Comparison of ENCODE assay signal across 22 mouse cellular contexts in genomic region chr17:87866165-87866564, GRCm38 (mm10). TPM values are rescaled to one million over a fixed set of nuclear protein-coding genes. Genes with fewer than 3 reads are reported as not detected.
DNase-seq lines count a peak whose midpoint lies in the region; ATAC-seq and TF ChIP-seq lines count a peak whose summit lies in the region.
"Had no signal": no experiment of that assay in that cellular context is flagged by ENCODE, and none has a peak within 500 bp of the region (broad histone marks: within the 10 kb centered on the region; RNA-seq: fewer than 3 reads in every experiment).

No protein-coding gene starts in this region.

- DNase-seq in embryo, embryonic 10.5 days (ENCODE audit: low spot score) = peak; percentile 13
- DNase-seq in embryo, embryonic 9.5 days (ENCODE audit: extremely low spot score) = no peak
- peak; percentile 50 for DNase-seq in intestine, embryonic 14.5 days (ENCODE audit: low spot score)
- peak; percentile 17 for DNase-seq in limb, embryonic 11.5 days (ENCODE audit: low spot score)
- DNase-seq in midbrain, postnatal 0 days (ENCODE audit: low spot score) = no peak
- DNase-seq in T-cell, adult 2 months (ENCODE audit: low spot score) = no peak
- DNase-seq in cerebellum, postnatal 14 days = no peak
- DNase-seq: adrenal gland, adult 2 months; cerebellum, adult 8-10 months; lung, postnatal 10 days; retina, postnatal 1 day had no signal

- H3K27me3 ChIP-seq in intestine, embryonic 14.5 days (replicated peaks; ENCODE audit: control insufficient read depth, insufficient read depth, low read length) = no peaks in the 10 kb centered on the region
- no peaks in the 10 kb centered on the region for H3K27me3 ChIP-seq in intestine, embryonic 15.5 days (replicated peaks)
- H3K27me3 ChIP-seq in limb, embryonic 11.5 days (ENCODE audit: control insufficient read depth, insufficient read depth, low read length) = no peaks in the 10 kb centered on the region
- no peaks in the 10 kb centered on the region for H3K27me3 ChIP-seq in midbrain, postnatal 0 days (ENCODE audit: insufficient read depth, low read length)
- H3K27me3 ChIP-seq: embryonic facial prominence, embryonic 12.5 days had no signal

- H3K4me3 ChIP-seq in intestine, embryonic 14.5 days (ENCODE audit: low read depth, low read length) = no peak overlapping the region
- H3K4me3 ChIP-seq in intestine, embryonic 15.5 days (replicated peaks) = no peak overlapping the region
- H3K4me3 ChIP-seq in limb, embryonic 11.5 days (ENCODE audit: low read depth, low read length) = no peak overlapping the region
- H3K4me3 ChIP-seq in midbrain, postnatal 0 days (ENCODE audit: low read depth, low read length) = no peak overlapping the region
- H3K4me3 ChIP-seq: embryonic facial prominence, embryonic 12.5 days; forebrain, embryonic 10.5 days; layer of hippocampus, adult 2 months had no signal

- no peaks in the 10 kb centered on the region for H3K9me3 ChIP-seq in intestine, embryonic 14.5 days (ENCODE audit: control insufficient read depth, low read length)
- H3K9me3 ChIP-seq in intestine, embryonic 15.5 days = no peaks in the 10 kb centered on the region
- no peaks in the 10 kb centered on the region for H3K9me3 ChIP-seq in limb, embryonic 11.5 days (ENCODE audit: control insufficient read depth, low read length)
- no peaks in the 10 kb centered on the region for H3K9me3 ChIP-seq in midbrain, postnatal 0 days (ENCODE audit: low read length)
- H3K9me3 ChIP-seq: embryonic facial prominence, embryonic 12.5 days; forebrain, embryonic 10.5 days had no signal

- H3K27ac ChIP-seq in intestine, embryonic 14.5 days (ENCODE audit: low read depth) = no peak overlapping the region
- no peak overlapping the region for H3K27ac ChIP-seq in intestine, embryonic 15.5 days
- no peak overlapping the region for H3K27ac ChIP-seq in limb, embryonic 11.5 days (replicated peaks; ENCODE audit: low read depth, low read length)
- no peak overlapping the region for H3K27ac ChIP-seq in midbrain, postnatal 0 days (ENCODE audit: low read depth, low read length)
- H3K27ac ChIP-seq: embryonic facial prominence, embryonic 12.5 days; forebrain, embryonic 10.5 days; hindbrain, postnatal 0 days; layer of hippocampus, adult 2 months had no signal

- H3K36me3 ChIP-seq in intestine, embryonic 14.5 days (ENCODE audit: control insufficient read depth, insufficient read depth, low read length) = no peaks in the 10 kb centered on the region
- no peaks in the 10 kb centered on the region for H3K36me3 ChIP-seq in intestine, embryonic 15.5 days
- no peaks in the 10 kb centered on the region for H3K36me3 ChIP-seq in limb, embryonic 11.5 days (ENCODE audit: control insufficient read depth, insufficient read depth, low read length)
- H3K36me3 ChIP-seq in midbrain, postnatal 0 days (ENCODE audit: insufficient read depth, low read length) = no peaks in the 10 kb centered on the region
- H3K36me3 ChIP-seq: embryonic facial prominence, embryonic 12.5 days; forebrain, embryonic 10.5 days had no signal

- no peak overlapping the region for H3K4me2 ChIP-seq in intestine, embryonic 14.5 days (ENCODE audit: low read length)
- H3K4me2 ChIP-seq in intestine, embryonic 15.5 days (replicated peaks) = no peak overlapping the region
- H3K4me2 ChIP-seq in limb, embryonic 11.5 days (ENCODE audit: low read depth, severe bottlenecking) = no peak overlapping the region
- no peak overlapping the region for H3K4me2 ChIP-seq in midbrain, postnatal 0 days (ENCODE audit: low read depth, low read length, poor library complexity, severe bottlenecking)
- H3K4me2 ChIP-seq: embryonic facial prominence, embryonic 12.5 days had no signal

- no peak overlapping the region for H3K9ac ChIP-seq in intestine, embryonic 14.5 days (ENCODE audit: low read length)
- no peak overlapping the region for H3K9ac ChIP-seq in intestine, embryonic 15.5 days
- no peak overlapping the region for H3K9ac ChIP-seq in limb, embryonic 11.5 days (ENCODE audit: low read length)
- no peak overlapping the region for H3K9ac ChIP-seq in midbrain, postnatal 0 days (replicated peaks; ENCODE audit: low read length, poor library complexity, severe bottlenecking)
- H3K9ac ChIP-seq: embryonic facial prominence, embryonic 12.5 days had no signal

- 33% methylated on average over 10 of the region's 10 CpGs for WGBS in intestine, embryonic 14.5 days
- WGBS in intestine, embryonic 15.5 days = 48% methylated on average over 10 of the region's 10 CpGs
- 77% methylated on average over 10 of the region's 10 CpGs for WGBS in limb, embryonic 11.5 days
- 25% methylated on average over 10 of the region's 10 CpGs for WGBS in midbrain, postnatal 0 days

- 0 out of 2 replicates have a peak, but pooled peaks cover 3% of the 10 kb centered on the region for H3K4me1 ChIP-seq in intestine, embryonic 14.5 days (replicated peaks; ENCODE audit: control insufficient read depth, insufficient read depth, low read length)
- no peaks in the 10 kb centered on the region for H3K4me1 ChIP-seq in intestine, embryonic 15.5 days (replicated peaks)
- no peaks in the 10 kb centered on the region for H3K4me1 ChIP-seq in limb, embryonic 11.5 days (ENCODE audit: control insufficient read depth, insufficient read depth, low read length)
- no peaks in the 10 kb centered on the region for H3K4me1 ChIP-seq in midbrain, postnatal 0 days (ENCODE audit: insufficient read depth, low read length)
- H3K4me1 ChIP-seq: embryonic facial prominence, embryonic 12.5 days; forebrain, embryonic 10.5 days had no signal

- no peak for TF ChIP-seq CTCF in midbrain, postnatal 0 days (IDR thresholded peaks at IDR 0.05)

- no peak for ATAC-seq in intestine, embryonic 14.5 days (replicated peaks; ENCODE audit: low FRiP score, low TSS enrichment, low read depth)
- ATAC-seq in intestine, embryonic 15.5 days = no peak
- no peak for ATAC-seq in limb, embryonic 11.5 days (ENCODE audit: insufficient number of reproducible peaks, low FRiP score, low TSS enrichment, low read depth)
- peak; percentile 41; the same call in 1 of the 2 replicates for ATAC-seq in midbrain, postnatal 0 days (ENCODE audit: low FRiP score)
- ATAC-seq: hindbrain, postnatal 0 days had no signal

RNA-seq across cellular contexts. Expression of gene Rpl36-ps4, which starts 54.6 kb away (rescaled TPM):
- polyA plus RNA-seq in intestine, embryonic 14.5 days (2014; fragmentation: Nextera tagmentation; extraction: Ambion mirVana) = not detected in 2 replicates
- polyA plus RNA-seq in intestine, embryonic 15.5 days (2015; fragmentation: Nextera tagmentation; extraction: Ambion mirVana) = not detected in 2 replicates
- polyA plus RNA-seq in limb, embryonic 11.5 days (2014; fragmentation: Nextera tagmentation; extraction: Ambion mirVana) = not detected in 2 replicates
- total RNA-seq in midbrain, postnatal 0 days (2014; rRNA removed) = not detected in 2 replicates
- polyA plus RNA-seq in midbrain, postnatal 0 days (2015; fragmentation: Nextera tagmentation; extraction: Ambion mirVana) = not detected in 2 replicates
- total RNA-seq: adrenal gland, adult 2 months; gastrocnemius, adult 18-20 months; hindbrain, postnatal 0 days; layer of hippocampus, adult 2 months; liver, adult 2 months had no signal
- polyA plus RNA-seq: adrenal gland, adult 2 months; embryonic facial prominence, embryonic 12.5 days; forebrain, embryonic 10.5 days; heart, postnatal 0 days; hindbrain, postnatal 0 days; kidney, embryonic 14.5 days; liver, adult 2 months; neural tube, embryonic 14.5 days; spleen, adult 2 months had no signal

Comparison
In these comparisons a context has a peak if more than half of its experiments do, and no peak if none do; other contexts are left out.
1. DNase-seq: peak in embryo, embryonic 10.5 days (single experiment), intestine, embryonic 14.5 days (single experiment) and limb, embryonic 11.5 days (single experiment); none in embryo, embryonic 9.5 days (single experiment), midbrain, postnatal 0 days (single experiment), T-cell, adult 2 months (single experiment) and cerebellum, postnatal 14 days (0 of 2).